Mouse (Mus musculus): ENCODE results near the gene Tmem107. TPM values are rescaled to one million over a fixed set of nuclear protein-coding genes. Genes with fewer than 3 reads are reported as not detected.

The Tmem107 gene
- polyA plus RNA-seq, 1 experiment from 2014 or later: 37.7 TPM

DNA sequence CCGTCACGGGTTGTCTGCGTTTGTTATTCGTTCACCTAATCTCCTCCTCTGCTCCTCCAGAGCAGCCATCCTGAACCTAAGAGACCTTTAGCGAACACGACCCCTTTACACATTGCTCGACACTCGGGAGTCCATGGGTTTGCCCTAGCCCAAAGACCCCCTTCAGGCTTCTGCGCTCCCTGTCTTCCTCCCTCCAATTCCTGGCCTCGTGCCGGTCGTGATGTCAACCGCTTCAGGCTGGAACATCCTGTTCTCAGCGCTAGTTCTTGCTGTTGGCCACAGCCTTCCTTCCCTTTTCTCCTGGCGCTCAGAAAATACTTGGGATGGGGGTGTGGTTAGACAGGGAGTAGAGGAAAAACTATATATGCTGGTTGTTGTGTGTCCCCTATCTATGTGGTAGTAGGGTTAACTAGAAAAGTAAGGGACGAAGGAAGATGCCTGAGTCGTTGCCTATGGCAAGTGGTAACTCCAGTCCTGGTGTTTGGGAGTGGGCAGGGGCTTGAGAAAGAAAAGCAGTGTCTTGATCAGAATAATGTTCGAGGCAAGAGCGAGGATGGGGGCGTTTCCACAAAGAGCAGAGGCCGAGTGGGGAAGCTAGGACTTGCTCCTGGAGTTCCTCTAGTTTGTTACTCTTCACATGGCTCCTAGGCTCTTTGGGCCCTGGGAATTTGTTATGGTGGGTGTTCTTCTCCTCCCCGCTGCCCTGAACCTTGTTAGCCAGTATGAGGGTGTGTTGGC is 28.7 kb downstream of the Tmem107 start:
- Histone ChIP-seq H3K4me1 (peaks cover 61% of the 10 kb centered on the region), H3K9ac (peak overlapping the region; percentile 56), H3K27ac (peak overlapping the region; percentile 78), H3K36me3 (replicated peaks) (peaks cover 28% of the 10 kb centered on the region; the same call in 1 of the 2 replicates), H3K4me3 (peak overlapping the region; percentile 55), H3K4me2 (peak overlapping the region; percentile 80), H3K9me3 (no peaks in the 10 kb centered on the region), H3K27me3 (replicated peaks) (no peaks in the 10 kb centered on the region)
- ATAC-seq (replicated peaks): no peak
- WGBS: 1% methylated on average over 22 of the region's 22 CpGs

DNA sequence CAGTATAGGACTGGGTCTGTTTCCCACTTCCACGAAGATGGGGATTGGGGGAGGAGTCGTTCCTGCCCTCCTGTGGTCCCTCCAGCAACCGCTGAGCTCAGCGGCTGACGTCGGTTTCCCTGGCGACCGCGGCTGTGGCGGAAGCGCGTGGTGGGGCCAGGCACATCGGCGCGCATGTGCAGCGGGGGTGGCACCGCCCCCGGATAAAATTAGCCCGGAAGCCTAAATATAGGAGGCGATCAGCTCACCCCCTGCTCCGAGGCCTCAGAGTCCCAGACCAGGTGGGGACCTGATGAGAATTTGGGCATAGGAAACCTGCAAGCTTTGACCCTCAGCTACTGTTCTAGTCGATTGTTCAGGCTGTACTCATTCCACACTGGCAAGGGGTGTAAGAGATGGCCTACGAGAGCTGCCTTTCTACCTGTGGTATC is 29.3 kb downstream of the Tmem107 start:
- H3K27ac ChIP-seq: peak overlapping the region; percentile 78
- 0 out of 2 replicates have a peak, but pooled peaks have one; percentile 14 for ATAC-seq (replicated peaks)
- H3K9me3 ChIP-seq: no peaks in the 10 kb centered on the region
- peak overlapping the region; percentile 80 for H3K4me2 ChIP-seq
- no peaks in the 10 kb centered on the region for H3K27me3 ChIP-seq (replicated peaks)
- peak overlapping the region; percentile 55 for H3K4me3 ChIP-seq
- H3K36me3 ChIP-seq (replicated peaks): peaks cover 34% of the 10 kb centered on the region; the same call in 1 of the 2 replicates
- H3K4me1 ChIP-seq: peaks cover 59% of the 10 kb centered on the region
- under 1% methylated on average over 23 of the region's 23 CpGs for WGBS
- peak overlapping the region; percentile 56 for H3K9ac ChIP-seq

DNA sequence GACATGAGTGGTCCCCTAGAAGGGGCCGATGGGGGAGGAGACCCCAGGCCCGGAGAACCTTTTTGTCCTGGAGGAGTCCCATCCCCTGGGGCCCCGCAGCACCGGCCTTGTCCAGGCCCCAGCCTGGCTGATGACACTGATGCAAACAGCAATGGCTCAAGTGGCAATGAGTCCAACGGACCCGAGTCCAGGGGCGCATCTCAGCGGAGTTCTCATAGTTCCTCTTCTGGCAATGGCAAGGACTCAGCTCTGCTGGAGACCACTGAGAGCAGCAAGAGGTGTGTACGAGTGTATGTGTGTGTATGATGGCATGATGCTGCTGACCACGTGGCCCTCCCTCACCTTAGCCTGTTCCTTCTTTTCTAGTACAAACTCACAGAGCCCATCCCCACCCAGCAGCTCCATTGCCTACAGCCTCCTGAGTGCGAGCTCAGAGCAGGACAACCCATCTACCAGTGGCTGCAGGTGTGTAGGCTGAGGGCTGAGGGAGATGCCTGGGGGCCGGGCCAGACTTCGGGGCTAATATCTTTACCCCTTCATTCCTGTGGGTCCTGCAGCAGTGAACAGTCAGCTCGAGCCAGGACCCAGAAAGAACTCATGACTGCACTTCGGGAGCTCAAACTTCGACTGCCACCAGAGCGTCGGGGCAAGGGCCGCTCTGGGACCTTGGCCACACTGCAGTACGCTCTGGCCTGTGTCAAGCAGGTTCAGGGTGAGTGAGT is 30.2 kb downstream of the Tmem107 start:
- ATAC-seq (replicated peaks): no peak
- Histone ChIP-seq H3K27me3 (replicated peaks) (no peaks in the 10 kb centered on the region), H3K4me2 (peak overlapping the region; percentile 80), H3K9ac (peak overlapping the region; percentile 56; the same call in 1 of the 2 replicates), H3K4me1 (peaks cover 51% of the 10 kb centered on the region), H3K27ac (0 out of 2 replicates have a peak overlapping the region, but pooled peaks have one; percentile 78), H3K4me3 (peak overlapping the region; percentile 55), H3K36me3 (replicated peaks) (peaks cover 39% of the 10 kb centered on the region; the same call in 1 of the 2 replicates), H3K9me3 (no peaks in the 10 kb centered on the region)
- WGBS: 93% methylated on average over 20 of the region's 20 CpGs

DNA sequence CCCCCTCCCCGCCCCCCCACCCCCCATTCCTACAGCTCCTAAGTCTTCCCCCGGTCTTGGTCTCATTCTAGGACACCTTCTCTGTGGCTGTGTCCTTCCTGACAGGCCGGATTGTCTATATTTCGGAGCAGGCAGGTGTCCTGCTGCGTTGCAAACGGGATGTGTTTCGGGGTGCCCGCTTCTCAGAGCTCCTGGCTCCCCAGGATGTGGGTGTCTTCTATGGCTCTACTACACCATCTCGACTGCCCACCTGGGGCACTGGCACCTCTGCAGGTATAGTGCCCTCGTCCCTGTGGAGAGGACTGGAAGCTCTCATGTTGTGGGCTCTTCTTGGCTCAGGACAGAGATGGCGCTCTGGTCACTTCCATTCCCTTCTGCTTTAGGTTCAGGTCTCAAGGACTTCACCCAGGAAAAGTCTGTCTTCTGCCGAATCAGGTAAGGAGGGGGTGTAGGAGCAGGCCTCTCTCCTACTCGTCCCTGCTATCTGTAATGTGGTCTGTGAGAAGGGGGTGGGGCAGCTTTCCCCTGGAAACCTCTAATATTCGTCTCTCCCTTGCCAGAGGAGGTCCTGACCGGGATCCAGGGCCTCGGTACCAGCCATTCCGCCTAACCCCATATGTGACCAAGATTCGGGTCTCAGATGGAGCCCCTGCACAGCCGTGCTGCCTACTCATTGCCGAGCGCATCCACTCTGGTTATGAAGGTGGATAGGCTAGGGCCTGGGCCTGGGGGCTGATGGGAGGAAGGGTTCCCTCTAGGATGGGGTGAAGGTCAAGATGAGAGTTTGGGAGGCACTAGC is 31.2 kb downstream of the Tmem107 start:
- Histone ChIP-seq H3K4me3 (no peak overlapping the region), H3K9ac (no peak overlapping the region), H3K27ac (no peak overlapping the region), H3K4me1 (peaks cover 42% of the 10 kb centered on the region), H3K27me3 (replicated peaks) (no peaks in the 10 kb centered on the region), H3K9me3 (no peaks in the 10 kb centered on the region), H3K4me2 (no peak overlapping the region), H3K36me3 (replicated peaks) (peaks cover 43% of the 10 kb centered on the region; the same call in 1 of the 2 replicates)
- no peak for ATAC-seq (replicated peaks)
- WGBS: 91% methylated on average over 21 of the region's 21 CpGs

DNA sequence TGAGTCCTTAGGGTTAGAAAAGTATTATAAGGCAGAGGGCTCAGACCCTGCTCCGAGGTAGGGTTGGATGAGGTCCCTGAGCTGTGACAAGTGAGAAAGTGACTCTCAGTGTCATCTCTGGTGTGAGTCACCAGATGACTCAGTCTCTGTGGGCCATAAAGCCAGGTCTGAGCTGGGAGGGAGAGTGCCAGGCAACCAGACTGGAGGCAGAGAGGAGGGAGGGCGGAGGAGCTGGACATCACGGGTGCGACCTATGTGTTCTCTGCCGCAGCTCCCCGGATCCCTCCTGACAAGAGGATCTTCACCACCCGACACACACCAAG is 31.8 kb downstream of the Tmem107 start:
- no peak for ATAC-seq (replicated peaks)
- Histone ChIP-seq H3K4me1 (peaks cover 36% of the 10 kb centered on the region), H3K9me3 (no peaks in the 10 kb centered on the region), H3K4me3 (no peak overlapping the region), H3K4me2 (no peak overlapping the region), H3K27ac (no peak overlapping the region), H3K36me3 (replicated peaks) (peaks cover 45% of the 10 kb centered on the region; the same call in 1 of the 2 replicates), H3K9ac (no peak overlapping the region), H3K27me3 (replicated peaks) (no peaks in the 10 kb centered on the region)
- WGBS: 97% methylated on average over 7 of the region's 7 CpGs

DNA sequence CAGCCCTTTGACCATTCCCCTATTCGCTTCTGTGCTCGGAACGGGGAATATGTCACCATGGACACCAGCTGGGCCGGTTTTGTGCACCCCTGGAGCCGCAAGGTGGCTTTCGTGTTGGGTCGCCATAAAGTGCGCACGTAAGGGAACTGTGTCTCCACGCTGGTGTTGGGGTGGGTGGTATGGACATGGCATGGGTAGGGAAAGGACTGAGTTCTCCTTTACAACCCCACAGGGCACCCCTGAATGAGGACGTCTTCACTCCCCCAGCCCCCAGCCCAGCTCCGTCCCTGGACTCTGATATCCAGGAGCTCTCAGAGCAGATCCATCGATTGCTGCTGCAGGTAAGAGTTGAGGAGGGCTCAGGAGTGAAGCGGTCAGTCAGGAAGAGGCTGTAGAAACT is 32.5 kb downstream of the Tmem107 start:
- H3K27ac ChIP-seq: no peak overlapping the region
- H3K27me3 ChIP-seq (replicated peaks): no peaks in the 10 kb centered on the region
- ATAC-seq (replicated peaks): no peak
- 94% methylated on average over 14 of the region's 14 CpGs for WGBS
- peaks cover 29% of the 10 kb centered on the region for H3K4me1 ChIP-seq
- H3K36me3 ChIP-seq (replicated peaks): peaks cover 45% of the 10 kb centered on the region; the same call in 1 of the 2 replicates
- H3K4me3 ChIP-seq: no peak overlapping the region
- H3K4me2 ChIP-seq: no peak overlapping the region
- H3K9ac ChIP-seq: no peak overlapping the region
- no peaks in the 10 kb centered on the region for H3K9me3 ChIP-seq

DNA sequence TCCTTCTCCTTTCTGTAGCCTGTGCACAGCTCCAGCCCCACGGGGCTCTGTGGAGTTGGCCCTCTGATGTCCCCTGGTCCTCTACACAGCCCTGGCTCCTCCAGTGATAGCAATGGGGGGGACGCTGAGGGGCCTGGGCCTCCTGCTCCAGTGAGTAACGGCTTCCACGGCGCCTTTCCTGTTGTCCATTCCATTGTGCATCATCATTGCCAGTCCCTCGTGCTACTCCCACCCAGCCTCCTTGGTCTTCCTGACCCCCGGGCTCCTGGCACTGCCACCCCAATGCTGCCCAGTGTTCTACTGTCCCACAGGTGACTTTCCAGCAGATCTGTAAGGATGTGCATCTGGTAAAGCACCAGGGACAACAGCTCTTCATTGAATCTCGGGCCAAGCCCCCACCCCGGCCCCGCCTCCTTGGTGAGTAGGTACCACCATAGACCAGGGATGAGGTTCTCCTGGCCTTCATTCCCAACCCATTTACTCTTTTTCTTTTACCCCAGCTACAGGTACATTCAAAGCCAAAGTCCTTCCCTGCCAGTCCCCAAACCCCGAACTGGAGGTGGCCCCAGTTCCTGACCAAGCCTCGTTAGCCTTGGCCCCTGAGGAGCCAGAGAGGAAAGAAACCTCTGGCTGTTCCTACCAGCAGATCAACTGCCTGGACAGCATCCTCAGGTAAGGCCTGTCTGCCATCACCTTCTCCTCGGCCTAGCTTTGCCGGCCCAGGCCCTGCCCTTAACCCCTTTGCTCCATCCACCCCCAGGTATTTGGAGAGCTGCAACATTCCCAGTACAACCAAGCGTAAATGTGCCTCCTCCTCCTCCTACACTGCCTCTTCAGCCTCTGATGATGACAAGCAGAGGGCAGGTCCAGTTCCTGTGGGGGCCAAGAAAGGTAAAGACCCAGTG is 33.2 kb downstream of the Tmem107 start:
- no peaks in the 10 kb centered on the region for H3K9me3 ChIP-seq
- H3K4me2 ChIP-seq: no peak overlapping the region
- no peak overlapping the region for H3K9ac ChIP-seq
- H3K36me3 ChIP-seq (replicated peaks): peaks cover 47% of the 10 kb centered on the region
- no peak overlapping the region for H3K27ac ChIP-seq
- no peak for ATAC-seq (replicated peaks)
- no peak overlapping the region for H3K4me3 ChIP-seq
- H3K4me1 ChIP-seq: peaks cover 22% of the 10 kb centered on the region
- no peaks in the 10 kb centered on the region for H3K27me3 ChIP-seq (replicated peaks)
- WGBS: 91% methylated on average over 15 of the region's 15 CpGs

DNA sequence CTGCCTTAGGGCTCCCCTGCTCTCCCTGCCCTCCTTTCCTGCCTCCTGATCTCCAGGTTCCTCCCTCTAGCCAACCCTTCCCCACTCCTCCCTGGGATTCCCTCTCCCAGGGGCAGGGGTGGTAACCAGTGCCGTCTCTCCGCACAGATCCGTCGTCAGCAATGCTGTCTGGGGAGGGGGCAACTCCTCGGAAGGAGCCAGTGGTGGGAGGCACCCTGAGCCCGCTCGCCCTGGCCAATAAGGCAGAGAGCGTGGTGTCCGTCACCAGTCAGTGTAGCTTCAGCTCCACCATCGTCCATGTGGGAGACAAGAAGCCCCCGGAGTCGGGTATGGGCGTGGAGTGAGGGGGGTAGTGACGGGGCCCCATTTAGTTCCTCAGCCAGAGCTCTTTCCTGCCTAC is 33.9 kb downstream of the Tmem107 start:
- 91% methylated on average over 14 of the region's 14 CpGs for WGBS
- Histone ChIP-seq H3K27ac (no peak overlapping the region), H3K36me3 (replicated peaks) (peaks cover 54% of the 10 kb centered on the region), H3K9ac (no peak overlapping the region), H3K9me3 (no peaks in the 10 kb centered on the region), H3K4me2 (no peak overlapping the region), H3K4me3 (no peak overlapping the region), H3K4me1 (peaks cover 15% of the 10 kb centered on the region), H3K27me3 (replicated peaks) (no peaks in the 10 kb centered on the region)
- ATAC-seq (replicated peaks): no peak

DNA sequence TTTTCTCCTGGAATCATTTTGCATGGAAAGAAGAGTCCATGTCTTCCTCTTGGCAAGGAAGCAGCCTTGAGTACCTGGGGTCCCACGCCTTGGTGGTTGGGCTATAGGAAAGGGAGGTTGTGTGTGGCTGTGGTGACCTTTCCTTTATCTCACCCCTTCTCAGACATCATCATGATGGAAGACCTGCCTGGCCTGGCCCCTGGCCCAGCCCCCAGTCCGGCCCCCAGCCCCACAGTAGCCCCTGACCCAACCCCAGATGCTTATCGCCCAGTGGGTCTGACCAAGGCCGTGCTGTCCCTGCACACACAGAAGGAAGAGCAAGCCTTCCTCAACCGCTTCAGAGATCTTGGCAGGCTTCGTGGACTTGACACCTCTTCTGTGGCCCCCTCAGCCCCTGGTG is 34.6 kb downstream of the Tmem107 start:
- H3K9me3 ChIP-seq: no peaks in the 10 kb centered on the region
- no peak overlapping the region for H3K27ac ChIP-seq
- WGBS: 93% methylated on average over 6 of the region's 6 CpGs
- H3K4me1 ChIP-seq: peaks cover 10% of the 10 kb centered on the region
- H3K4me2 ChIP-seq: no peak overlapping the region
- H3K27me3 ChIP-seq (replicated peaks): no peaks in the 10 kb centered on the region
- no peak overlapping the region for H3K9ac ChIP-seq
- no peak for ATAC-seq (replicated peaks)
- H3K36me3 ChIP-seq (replicated peaks): peaks cover 55% of the 10 kb centered on the region
- no peak overlapping the region for H3K4me3 ChIP-seq

DNA sequence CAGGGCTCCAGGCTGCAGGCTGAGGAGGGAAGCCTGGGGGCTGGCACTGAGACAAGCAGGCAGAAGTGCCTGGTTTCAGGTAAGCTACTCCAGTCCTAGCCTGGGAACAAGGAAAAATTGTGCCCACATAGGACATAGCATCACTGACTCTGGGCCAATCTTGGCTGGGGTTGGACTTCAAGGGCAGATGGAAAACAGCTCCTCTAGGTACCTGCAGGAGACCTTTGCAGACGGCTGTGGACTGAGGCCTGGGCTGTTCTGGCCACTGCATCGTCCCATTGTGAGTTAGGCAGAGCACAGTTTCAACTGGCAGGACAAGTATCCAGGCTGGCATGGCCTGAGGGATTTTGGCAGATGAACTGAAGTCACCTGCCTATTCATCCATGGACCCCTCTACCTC is 35.2 kb downstream of the Tmem107 start:
- H3K9me3 ChIP-seq: no peaks in the 10 kb centered on the region
- H3K4me2 ChIP-seq: no peak overlapping the region
- WGBS: 87% methylated on average over 2 of the region's 2 CpGs
- no peak overlapping the region for H3K9ac ChIP-seq
- H3K4me1 ChIP-seq: peaks cover 5% of the 10 kb centered on the region
- ATAC-seq (replicated peaks): no peak
- H3K4me3 ChIP-seq: no peak overlapping the region
- H3K27me3 ChIP-seq (replicated peaks): no peaks in the 10 kb centered on the region
- H3K27ac ChIP-seq: no peak overlapping the region
- H3K36me3 ChIP-seq (replicated peaks): peaks cover 55% of the 10 kb centered on the region

DNA sequence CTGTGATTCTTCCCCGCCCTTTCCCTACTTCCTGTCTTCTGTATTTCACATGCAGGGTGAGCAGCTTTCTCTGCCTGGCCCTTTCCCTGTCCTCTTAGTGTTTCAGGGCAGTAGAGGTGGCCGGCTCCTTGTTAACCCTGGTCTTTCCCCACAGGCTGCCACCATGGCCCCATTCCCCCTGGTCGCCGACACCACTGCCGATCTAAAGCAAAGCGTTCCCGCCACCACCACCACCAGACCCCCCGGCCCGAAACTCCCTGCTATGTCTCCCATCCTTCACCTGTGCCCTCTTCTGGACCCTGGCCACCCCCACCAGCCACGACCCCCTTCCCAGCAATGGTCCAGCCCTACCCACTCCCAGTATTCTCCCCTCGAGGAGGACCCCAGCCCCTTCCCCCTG is 35.7 kb downstream of the Tmem107 start:
- Histone ChIP-seq H3K27ac (no peak overlapping the region), H3K9ac (no peak overlapping the region), H3K4me1 (peaks cover 3% of the 10 kb centered on the region; the same call in 1 of the 2 replicates), H3K9me3 (no peaks in the 10 kb centered on the region), H3K4me3 (no peak overlapping the region), H3K4me2 (no peak overlapping the region), H3K36me3 (replicated peaks) (peaks cover 55% of the 10 kb centered on the region), H3K27me3 (replicated peaks) (no peaks in the 10 kb centered on the region)
- no peak for ATAC-seq (replicated peaks)
- WGBS: 94% methylated on average over 11 of the region's 11 CpGs
